Mouse (Mus musculus): Measurements from ENCODE around the gene Dnm3.

DNA sequence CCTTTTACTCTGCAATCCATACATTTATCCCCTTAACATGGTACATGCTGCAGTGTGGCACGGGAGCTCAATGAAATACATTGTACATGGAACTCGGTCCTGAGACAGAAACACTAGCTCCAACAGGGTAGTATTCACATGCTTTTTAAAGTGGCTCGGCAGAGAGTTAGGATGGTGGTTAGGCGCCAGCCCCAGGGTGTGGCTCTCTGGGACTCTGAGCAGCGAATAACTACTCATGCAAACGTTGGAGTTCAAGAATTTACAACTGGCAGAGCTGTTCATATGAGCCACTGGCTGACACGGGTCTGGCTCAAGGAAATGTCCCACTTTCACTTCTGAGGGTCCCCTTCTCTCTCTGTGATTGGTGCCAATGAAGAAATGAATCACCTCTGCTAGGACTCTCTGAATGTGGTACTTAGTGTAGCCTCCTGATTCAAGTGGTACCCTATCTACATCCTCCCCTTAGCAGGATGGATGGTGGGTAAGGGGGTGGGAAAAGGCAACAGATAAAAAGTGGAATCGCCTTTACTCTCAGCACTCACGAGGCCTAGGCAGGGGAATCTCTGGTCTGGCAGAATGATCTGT, 438.7 kb downstream of the Dnm3 start:
- TF ChIP-seq POLR2A (IDR thresholded peaks at IDR 0.05; ENCODE audit: extremely low read depth, insufficient read depth, low read length) (no peak), CTCF (IDR thresholded peaks at IDR 0.05; ENCODE audit: extremely low read depth, insufficient read depth, low read length) (no peak)
